Mouse (Mus musculus) ES-E14 (cell line): ENCODE data around the gene Atp1a4. TPM values are rescaled to one million over a fixed set of nuclear protein-coding genes. Genes with fewer than 3 reads are reported as not detected.

Experiments
- DNase-seq: peaks from one replicate; pipeline ENCODE4 v3.0.0-alpha.2; 2013; ENCODE audit warnings: low read depth, low spot score
- H3K27ac ChIP-seq: 2 replicates; pipeline ENCODE4 v1.5.1; 2012; ENCODE audit warnings: low read depth, mild to moderate bottlenecking, low read length, moderate library complexity, mixed read lengths; ENCODE audit not compliant: poor library complexity, insufficient read depth, severe bottlenecking
- H3K36me3 ChIP-seq: 2 replicates; pipeline ENCODE4 v1.6.1; 2012; ENCODE audit warnings: mild to moderate bottlenecking, low read length, moderate library complexity, mixed read lengths; ENCODE audit not compliant: control insufficient read depth, poor library complexity, insufficient read depth, severe bottlenecking
- H3K4me1 ChIP-seq, 2 experiments: fragments of 150-350 bp in 1 of 2; sonication (generic) in 1 of 2; 2 replicates each; pipeline ENCODE4 v1.6.1; 2012; ENCODE audit warnings: low read length in 2 of 2, mild to moderate bottlenecking in 1 of 2, mixed read lengths in 1 of 2; ENCODE audit not compliant: control insufficient read depth in 2 of 2, insufficient read depth in 2 of 2, poor library complexity in 1 of 2
- H3K4me3 ChIP-seq, 2 experiments: fragments of 150-350 bp in 1 of 2; sonication (generic) in 1 of 2; 2 replicates each; pipeline ENCODE4 v1.5.1; 2012; ENCODE audit warnings: low read length in 2 of 2, low read depth in 1 of 2, mild to moderate bottlenecking in 1 of 2, mixed read lengths in 1 of 2; ENCODE audit not compliant: insufficient read depth in 1 of 2, poor library complexity in 1 of 2, severe bottlenecking in 1 of 2
- H3K9ac ChIP-seq: 2 replicates; pipeline ENCODE4 v1.6.1; 2012; ENCODE audit warnings: low read depth, mild to moderate bottlenecking, low read length, mixed read lengths; ENCODE audit not compliant: poor library complexity, insufficient read depth, severe bottlenecking
- H3K9me3 ChIP-seq: fragments of 150-350 bp; sonication (generic); 2 replicates; pipeline ENCODE4 v1.6.1; 2012; ENCODE audit warnings: low read depth, mild to moderate bottlenecking, low read length; ENCODE audit not compliant: control insufficient read depth, insufficient read depth
- CHD2 ChIP-seq: IDR thresholded peaks from 2 replicates; pipeline ENCODE4 v1.6.1; 2014; ENCODE audit warnings: mild to moderate bottlenecking, low read depth, low read length, inconsistent platforms
- HCFC1 ChIP-seq: IDR thresholded peaks from 2 replicates; pipeline ENCODE4 v1.6.1; 2012; ENCODE audit warnings: low read length, inconsistent platforms, borderline replicate concordance; ENCODE audit not compliant: insufficient read depth
- MAFK ChIP-seq: IDR thresholded peaks from 2 replicates; pipeline ENCODE4 v1.6.1; 2014; ENCODE audit warnings: mild to moderate bottlenecking, low read depth, low read length, inconsistent platforms; ENCODE audit not compliant: insufficient read depth
- ZC3H11A ChIP-seq: IDR thresholded peaks from 2 replicates; pipeline ENCODE4 v1.6.1; 2012; ENCODE audit warnings: low read depth, mild to moderate bottlenecking, inconsistent platforms, low read length, borderline replicate concordance
- ZNF384 ChIP-seq: IDR thresholded peaks from 2 replicates; pipeline ENCODE4 v1.6.1; 2012; ENCODE audit warnings: low read depth, low read length, inconsistent platforms
- in situ Hi-C, 2 experiments: fragments of 600-800 bp; cut with MboI; formaldehyde crosslinking; loops; one replicate each; pipeline ENCODE4 v1.15.1; 2025; ENCODE audit warnings: low sequenced_read_pairs in 2 of 2, inconsistent platforms in 1 of 2; ENCODE audit not compliant: unreplicated experiment in 2 of 2
- total RNA-seq: library from RNA; depleted of rRNA; stranded (reverse); fragments of 300-350 nt; gene quantifications from 2 replicates; pipeline ENCODE4 v1.2.3, GENCODE M21; 2012

Atp1a4 gene
- total RNA-seq, 1 experiment = 2.2 TPM

DNA sequence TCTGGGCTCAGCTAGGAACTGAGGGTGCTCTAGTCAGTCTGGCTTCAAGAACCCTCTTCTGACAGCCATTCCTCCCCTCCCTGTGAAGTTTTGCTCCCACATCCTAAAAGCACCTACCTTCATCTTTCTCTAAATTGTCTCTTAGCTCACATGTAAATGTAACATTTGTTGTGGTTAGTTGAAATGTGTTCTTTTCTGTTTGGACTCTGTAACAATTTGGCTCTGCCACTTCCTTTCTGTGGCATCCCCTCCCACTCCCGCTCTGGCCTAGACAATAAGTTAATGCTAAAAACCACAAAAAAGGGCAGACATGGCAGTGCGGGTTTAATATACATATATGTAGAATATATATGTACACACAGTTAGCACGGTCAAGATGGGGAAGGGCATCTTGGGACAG is 61.1 kb downstream of the Atp1a4 start:
- DNase-seq = no peak
- no peak overlapping the region for H3K4me3 ChIP-seq
- H3K27ac ChIP-seq = no peak overlapping the region
- peaks cover 40% of the 10 kb centered on the region for H3K36me3 ChIP-seq
- in situ Hi-C loops = no loop called here
- no peaks in the 10 kb centered on the region for H3K9me3 ChIP-seq
- H3K9ac ChIP-seq = no peak overlapping the region
- peaks cover 0 to 9% of the 10 kb centered on the region in 2 experiments; a peak in 2 of 4 replicates for H3K4me1 ChIP-seq
- TF ChIP-seq HCFC1 = no peak
- no peak for TF ChIP-seq ZC3H11A
- no peak for TF ChIP-seq CHD2
- no peak for TF ChIP-seq ZNF384
- TF ChIP-seq MAFK = no peak

- TF ChIP-seq MAFK (no peak), HCFC1 (no peak), ZC3H11A (no peak), ZNF384 (no peak), CHD2 (no peak)
- no peak for DNase-seq
- no peaks in the 10 kb centered on the region for H3K4me1 ChIP-seq
- H3K4me3 ChIP-seq = no peak overlapping the region
- H3K9me3 ChIP-seq = no peaks in the 10 kb centered on the region
- no peak overlapping the region for H3K27ac ChIP-seq
- H3K36me3 ChIP-seq = peaks cover 37% of the 10 kb centered on the region
- in situ Hi-C loops = no loop called here
- H3K9ac ChIP-seq = no peak overlapping the region
Observed at GRCm38 (mm10) chr1:172194435-172194834, 63.8 kb downstream of the Atp1a4 start.

DNA sequence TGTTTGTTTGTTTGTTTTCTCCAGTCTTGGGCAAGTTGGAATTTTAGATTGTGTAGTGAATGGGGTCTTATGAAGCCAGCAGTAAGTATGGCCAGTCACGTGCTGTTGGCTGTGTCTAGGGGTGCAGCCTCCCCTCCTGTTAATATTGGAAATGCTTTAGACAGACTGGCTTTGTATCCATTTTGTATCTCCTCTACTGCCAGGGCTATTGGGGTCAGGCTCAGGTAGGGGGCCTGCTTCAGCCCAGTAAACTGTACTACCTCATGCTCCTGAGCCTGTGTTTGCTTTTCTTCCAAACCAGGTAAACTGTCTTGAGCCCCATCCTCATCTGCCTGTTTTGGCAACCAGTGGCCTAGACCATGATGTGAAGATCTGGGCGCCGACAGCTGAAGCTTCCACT is 66.0 kb downstream of the Atp1a4 start:
- no peak overlapping the region for H3K27ac ChIP-seq
- H3K36me3 ChIP-seq = peaks cover 40% of the 10 kb centered on the region
- H3K9me3 ChIP-seq = no peaks in the 10 kb centered on the region
- no peak overlapping the region for H3K4me3 ChIP-seq
- in situ Hi-C loops = no loop called here
- H3K4me1 ChIP-seq = no peaks in the 10 kb centered on the region
- no peak for DNase-seq
- H3K9ac ChIP-seq = no peak overlapping the region
- TF ChIP-seq CHD2 = no peak
- TF ChIP-seq ZC3H11A = no peak
- no peak for TF ChIP-seq MAFK
- no peak for TF ChIP-seq HCFC1
- TF ChIP-seq ZNF384 = no peak

- H3K27ac ChIP-seq = no peak overlapping the region
- TF ChIP-seq ZC3H11A = no peak
- no peak for TF ChIP-seq HCFC1
- TF ChIP-seq ZNF384 = no peak
- TF ChIP-seq MAFK = no peak
- TF ChIP-seq CHD2 = no peak
- DNase-seq = no peak
- H3K9me3 ChIP-seq = no peaks in the 10 kb centered on the region
- no peak overlapping the region for H3K9ac ChIP-seq
- in situ Hi-C loops = no loop called here
- H3K4me1 ChIP-seq = no peaks in the 10 kb centered on the region
- no peak overlapping the region for H3K4me3 ChIP-seq
- peaks cover 44% of the 10 kb centered on the region for H3K36me3 ChIP-seq
Observed at GRCm38 (mm10) chr1:172191578-172191977, 66.6 kb downstream of the Atp1a4 start.

- Histone ChIP-seq H3K4me3 (no peak overlapping the region), H3K9me3 (no peaks in the 10 kb centered on the region; the same call in 1 of the 2 replicates), H3K27ac (no peak overlapping the region), H3K36me3 (peaks cover 33% of the 10 kb centered on the region), H3K4me1 (no peaks in the 10 kb centered on the region), H3K9ac (no peak overlapping the region)
- in situ Hi-C loops = no loop called here
- no peak for DNase-seq
- TF ChIP-seq MAFK (no peak), ZC3H11A (no peak), ZNF384 (no peak)
Observed at GRCm38 (mm10) chr1:172188891-172189290, 69.3 kb downstream of the Atp1a4 start.
